Mouse (Mus musculus) cortical plate, adult 2 months (tissue): ENCODE data around the gene Rpl10.
A peak's percentile ranks its signal among the peaks of the same experiment; 100 is the strongest.

Source experiments
- CTCF ChIP-seq: fragments of 200-500 bp; IDR thresholded peaks from 2 replicates; pipeline ENCODE4 v1.5.1; 2011; ENCODE audit warnings: mild to moderate bottlenecking, control low read depth, low read length; ENCODE audit not compliant: insufficient read depth; ENCODE audit errors: extremely low read depth
- POLR2A ChIP-seq: fragments of 200-500 bp; IDR thresholded peaks from 2 replicates; pipeline ENCODE4 v1.6.1; 2011; ENCODE audit warnings: mild to moderate bottlenecking, low read length, control low read depth; ENCODE audit not compliant: insufficient read depth; ENCODE audit errors: extremely low read depth

GRCm38 (mm10) chrX:74245687-74246086 lies 24.9 kb upstream of the Rpl10 start:
- TF ChIP-seq POLR2A (0 out of 2 replicates have a peak, but pooled peaks have one; percentile 5), CTCF (no peak)
